Mouse (Mus musculus): ENCODE measurements around the gene Exoc6b. TPM values are rescaled to one million over a fixed set of nuclear protein-coding genes. Genes with fewer than 3 reads are reported as not detected.
A peak's percentile ranks its signal among the peaks of the same experiment; 100 is the strongest.

Gene Exoc6b
- total RNA-seq, 2 experiments from 2014 or later, result 0.26 to 0.38 TPM

GRCm38 (mm10) chr6:85010397-85010796, 58.9 kb downstream of the Exoc6b start:
- ATAC-seq (replicated peaks; ENCODE audit: low FRiP score, poor library complexity, severe bottlenecking), result no peak

GRCm38 (mm10) chr6:84995418-84995817, 73.9 kb downstream of the Exoc6b start:
- ATAC-seq (replicated peaks; ENCODE audit: low FRiP score, poor library complexity, severe bottlenecking), result no peak

- ATAC-seq (replicated peaks; ENCODE audit: low FRiP score, poor library complexity, severe bottlenecking), result no peak
Observed at GRCm38 (mm10) chr6:84976563-84976971, 92.7 kb downstream of the Exoc6b start.

- no peak for ATAC-seq (replicated peaks; ENCODE audit: low FRiP score, poor library complexity, severe bottlenecking)
Observed at GRCm38 (mm10) chr6:84968531-84968930, 100.8 kb downstream of the Exoc6b start.

GRCm38 (mm10) chr6:84964729-84965415, 104.4 kb downstream of the Exoc6b start:
- no peak for ATAC-seq (replicated peaks; ENCODE audit: low FRiP score, poor library complexity, severe bottlenecking)

GRCm38 (mm10) chr6:84963044-84963443, 106.3 kb downstream of the Exoc6b start:
- no peak for ATAC-seq (replicated peaks; ENCODE audit: low FRiP score, poor library complexity, severe bottlenecking)

GRCm38 (mm10) chr6:84961763-84962162, 107.5 kb downstream of the Exoc6b start:
- ATAC-seq (replicated peaks; ENCODE audit: low FRiP score, poor library complexity, severe bottlenecking), result no peak

GRCm38 (mm10) chr6:84959520-84959919, 109.8 kb downstream of the Exoc6b start:
- no peak for ATAC-seq (replicated peaks; ENCODE audit: low FRiP score, poor library complexity, severe bottlenecking)

GRCm38 (mm10) chr6:84951621-84952020, 117.7 kb downstream of the Exoc6b start:
- no peak for ATAC-seq (replicated peaks; ENCODE audit: low FRiP score, poor library complexity, severe bottlenecking)

- ATAC-seq (replicated peaks; ENCODE audit: low FRiP score, poor library complexity, severe bottlenecking), result no peak
Observed at GRCm38 (mm10) chr6:84946569-84946968, 122.7 kb downstream of the Exoc6b start.

- ATAC-seq (replicated peaks; ENCODE audit: low FRiP score, poor library complexity, severe bottlenecking), result no peak
Observed at GRCm38 (mm10) chr6:84946106-84946505, 123.2 kb downstream of the Exoc6b start.

GRCm38 (mm10) chr6:84932953-84933921, 136.1 kb downstream of the Exoc6b start:
- no peak for ATAC-seq (replicated peaks; ENCODE audit: low FRiP score, poor library complexity, severe bottlenecking)

- no peak for ATAC-seq (replicated peaks; ENCODE audit: low FRiP score, poor library complexity, severe bottlenecking)
Observed at GRCm38 (mm10) chr6:84931051-84931450, 138.3 kb downstream of the Exoc6b start.

GRCm38 (mm10) chr6:84926066-84926465, 143.2 kb downstream of the Exoc6b start:
- ATAC-seq (replicated peaks; ENCODE audit: low FRiP score, poor library complexity, severe bottlenecking), result no peak

- ATAC-seq (replicated peaks; ENCODE audit: low FRiP score, poor library complexity, severe bottlenecking), result peak; percentile 84
Observed at GRCm38 (mm10) chr6:84923760-84924221, 145.5 kb downstream of the Exoc6b start.

GRCm38 (mm10) chr6:84916291-84916690, 153.0 kb downstream of the Exoc6b start:
- peak; percentile 81 for ATAC-seq (replicated peaks; ENCODE audit: low FRiP score, poor library complexity, severe bottlenecking)

GRCm38 (mm10) chr6:84912434-84912833, 156.9 kb downstream of the Exoc6b start:
- no peak for ATAC-seq (replicated peaks; ENCODE audit: low FRiP score, poor library complexity, severe bottlenecking)

- no peak for ATAC-seq (replicated peaks; ENCODE audit: low FRiP score, poor library complexity, severe bottlenecking)
Observed at GRCm38 (mm10) chr6:84899002-84899774, 170.1 kb downstream of the Exoc6b start.

- ATAC-seq (replicated peaks; ENCODE audit: low FRiP score, poor library complexity, severe bottlenecking), result no peak
Observed at GRCm38 (mm10) chr6:84893773-84894095, 175.6 kb downstream of the Exoc6b start.

Data from erythroblast, adult 5-6 weeks (primary cell).